12 mouse cellular contexts compared by ENCODE assay signal in the genomic region with DNA sequence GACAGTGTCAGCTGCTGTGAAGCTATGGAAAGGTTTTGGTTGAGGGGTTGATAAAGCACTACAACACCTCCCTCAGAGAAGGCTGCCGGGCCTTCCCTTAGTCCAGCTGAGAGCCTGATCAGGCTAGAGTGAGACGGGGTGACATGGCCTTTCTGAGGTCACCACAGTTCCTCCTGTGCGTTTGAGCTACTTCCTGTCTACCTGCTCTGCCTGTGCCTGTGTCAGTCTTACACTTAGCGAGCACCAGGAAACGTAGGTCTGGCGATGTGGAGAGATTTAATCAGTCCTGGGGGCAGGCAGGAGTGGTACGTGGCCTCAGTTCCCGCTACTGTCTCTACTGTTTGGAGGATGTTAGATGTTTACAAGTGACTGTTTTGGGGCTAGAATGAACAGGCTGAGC. TPM values are rescaled to one million over a fixed set of nuclear protein-coding genes. Genes with fewer than 3 reads are reported as not detected.
DNase-seq lines count a peak whose midpoint lies in the region; ATAC-seq lines count a peak whose summit lies in the region.
"Had no signal": no experiment of that assay in that cellular context is flagged by ENCODE, and none has a peak within 500 bp of the region (broad histone marks: within the 10 kb centered on the region; RNA-seq: fewer than 3 reads in every experiment).

No protein-coding gene starts in this region.

- H3K4me3 ChIP-seq in heart, embryonic 10.5 days = no peak overlapping the region
- H3K4me3 ChIP-seq in liver, embryonic 11.5 days (ENCODE audit: low read depth, low read length) = no peak overlapping the region

- 23% methylated on average over 8 of the region's 8 CpGs for WGBS in heart, embryonic 10.5 days
- WGBS in liver, embryonic 11.5 days = 28% methylated on average over 8 of the region's 8 CpGs

- intact Hi-C loops in heart, postnatal 25 days (cut with DNase I) = no loop called here

- H3K4me1 ChIP-seq in heart, embryonic 10.5 days = peaks cover 74% of the 10 kb centered on the region
- H3K4me1 ChIP-seq in liver, embryonic 11.5 days (replicated peaks; ENCODE audit: control insufficient read depth, insufficient read depth, low read length) = peaks cover 53% of the 10 kb centered on the region

- H3K9me3 ChIP-seq in heart, embryonic 10.5 days = no peaks in the 10 kb centered on the region
- no peaks in the 10 kb centered on the region for H3K9me3 ChIP-seq in liver, embryonic 11.5 days (ENCODE audit: control insufficient read depth, low read length)

- ATAC-seq in liver, embryonic 11.5 days (replicated peaks; ENCODE audit: low FRiP score) = no peak
- ATAC-seq in neutrophil, adult 5-6 weeks (ENCODE audit: extremely low read depth, insufficient number of reproducible peaks, low FRiP score, poor library complexity, severe bottlenecking) = peak; percentile 45

- H3K36me3 ChIP-seq in heart, embryonic 10.5 days = no peaks in the 10 kb centered on the region
- H3K36me3 ChIP-seq in liver, embryonic 11.5 days (ENCODE audit: control insufficient read depth, insufficient read depth, low read length) = no peaks in the 10 kb centered on the region

- H3K27me3 ChIP-seq in heart, embryonic 10.5 days (ENCODE audit: insufficient read depth, poor library complexity, severe bottlenecking) = no peaks in the 10 kb centered on the region
- H3K27me3 ChIP-seq in liver, embryonic 11.5 days (replicated peaks; ENCODE audit: control insufficient read depth, insufficient read depth, low read length) = no peaks in the 10 kb centered on the region

- no peak overlapping the region for H3K9ac ChIP-seq in liver, embryonic 11.5 days (ENCODE audit: low read depth, low read length)
- H3K9ac ChIP-seq: hindbrain, embryonic 14.5 days had no signal

- no peak overlapping the region; the same call in 1 of the 2 replicates for H3K4me2 ChIP-seq in liver, embryonic 11.5 days
- H3K4me2 ChIP-seq: hindbrain, embryonic 14.5 days had no signal

- peak overlapping the region; percentile 73 for H3K27ac ChIP-seq in heart, embryonic 10.5 days
- no peak overlapping the region for H3K27ac ChIP-seq in liver, embryonic 11.5 days (ENCODE audit: low read depth, low read length)
- H3K27ac ChIP-seq: hindbrain, embryonic 14.5 days had no signal

- peak; percentile 84 for DNase-seq in heart, embryonic 10.5 days (ENCODE audit: low spot score)
- DNase-seq in heart, postnatal 25 days (ENCODE audit: low spot score) = no peak
- peak; percentile 30 for DNase-seq in liver
- DNase-seq in liver, embryonic 11.5 days (ENCODE audit: low spot score) = no peak
- peak; percentile 76 for DNase-seq in induced T-regulatory cell, adult 2 months (ENCODE audit: low read depth)
- no peak for DNase-seq in gastrocnemius, postnatal 4 days (ENCODE audit: low spot score in 2 of 2)
- no peak for DNase-seq in lung, postnatal 36 days
- DNase-seq: adrenal gland, adult 8-10 months; cerebellum, postnatal 10 days; right cerebral cortex, postnatal 14 days had no signal

RNA-seq across cellular contexts. Expression of gene Lyrm9, which starts 3.8 kb away (rescaled TPM):
- polyA plus RNA-seq in heart, embryonic 10.5 days (2016; fragmentation: Nextera tagmentation; extraction: Ambion mirVana) = 25.9 and 36.8 TPM in 2 replicates
- 10 to 100 TPM; 32.5 to 39.6 TPM for total RNA-seq in heart, postnatal 25 days (2021)
- 28.7 and 31.0 TPM in 2 replicates for polyA plus RNA-seq in liver, embryonic 11.5 days (2014; fragmentation: Nextera tagmentation; extraction: Ambion mirVana)
- total RNA-seq in neutrophil, adult 5-6 weeks (2017) = 4.8 and 8.2 TPM in 2 replicates
- 10 to 100 TPM in 1 of 2 experiments, 1 to 10 TPM in 1; 8.1 to 14.0 TPM for total RNA-seq in gastrocnemius, postnatal 4 days (2021)

Comparison
In these comparisons a context has a peak if more than half of its experiments do, and no peak if none do; other contexts are left out.
1. DNase-seq: peak in heart, embryonic 10.5 days (single experiment), liver (single experiment) and induced T-regulatory cell, adult 2 months (single experiment); none in heart, postnatal 25 days (single experiment), liver, embryonic 11.5 days (single experiment), gastrocnemius, postnatal 4 days (0 of 2) and lung, postnatal 36 days (single experiment).